9 mouse cellular contexts compared by ENCODE assay signal in the genomic region with DNA sequence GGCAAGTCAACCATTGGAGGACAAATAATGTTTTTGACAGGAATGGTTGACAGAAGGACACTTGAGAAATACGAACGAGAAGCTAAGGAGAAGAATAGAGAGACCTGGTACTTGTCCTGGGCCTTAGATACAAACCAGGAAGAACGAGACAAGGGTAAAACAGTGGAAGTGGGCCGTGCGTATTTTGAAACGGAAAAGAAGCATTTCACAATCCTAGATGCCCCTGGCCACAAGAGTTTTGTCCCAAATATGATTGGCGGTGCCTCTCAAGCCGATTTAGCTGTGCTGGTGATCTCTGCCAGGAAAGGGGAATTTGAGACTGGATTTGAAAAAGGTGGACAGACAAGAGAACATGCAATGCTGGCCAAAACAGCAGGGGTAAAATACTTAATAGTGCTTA. TPM values are rescaled to one million over a fixed set of nuclear protein-coding genes. Genes with fewer than 3 reads are reported as not detected.
DNase-seq lines count a peak whose midpoint lies in the region; ATAC-seq and TF ChIP-seq lines count a peak whose summit lies in the region.
"Had no signal": no experiment of that assay in that cellular context is flagged by ENCODE, and none has a peak within 500 bp of the region (broad histone marks: within the 10 kb centered on the region; RNA-seq: fewer than 3 reads in every experiment).

No protein-coding gene starts in this region.

- no peak for DNase-seq in heart, postnatal 4 days
- no peak for DNase-seq in midbrain, postnatal 0 days (ENCODE audit: low spot score)
- DNase-seq in yolk sac, embryonic 10.5 days (ENCODE audit: low spot score), result no peak
- no peak for DNase-seq in left cerebral cortex, postnatal 4 days
- DNase-seq in left cerebral cortex, postnatal 10 days (ENCODE audit: extremely low spot score in 1 of 2, low spot score in 2 of 2), result no peak

- no peaks in the 10 kb centered on the region for H3K9me3 ChIP-seq in heart, embryonic 16.5 days (replicated peaks; ENCODE audit: control insufficient read depth, low read length)
- no peaks in the 10 kb centered on the region for H3K9me3 ChIP-seq in embryonic facial prominence, embryonic 12.5 days
- H3K9me3 ChIP-seq in intestine, embryonic 16.5 days (ENCODE audit: control insufficient read depth, low read length), result no peaks in the 10 kb centered on the region
- no peaks in the 10 kb centered on the region for H3K9me3 ChIP-seq in midbrain, postnatal 0 days (ENCODE audit: low read length)

- H3K27ac ChIP-seq in heart, embryonic 16.5 days (ENCODE audit: low read length), result no peak overlapping the region
- H3K27ac ChIP-seq in embryonic facial prominence, embryonic 12.5 days, result no peak overlapping the region
- H3K27ac ChIP-seq in intestine, embryonic 16.5 days (ENCODE audit: low read length), result no peak overlapping the region
- no peak overlapping the region for H3K27ac ChIP-seq in midbrain, postnatal 0 days (ENCODE audit: low read depth, low read length)

- no peaks in the 10 kb centered on the region for H3K36me3 ChIP-seq in heart, embryonic 16.5 days (ENCODE audit: control insufficient read depth, insufficient read depth)
- H3K36me3 ChIP-seq in embryonic facial prominence, embryonic 12.5 days, result no peaks in the 10 kb centered on the region
- H3K36me3 ChIP-seq in intestine, embryonic 16.5 days (ENCODE audit: control insufficient read depth, insufficient read depth, low read length), result no peaks in the 10 kb centered on the region
- no peaks in the 10 kb centered on the region for H3K36me3 ChIP-seq in midbrain, postnatal 0 days (ENCODE audit: insufficient read depth, low read length)

- peak overlapping the region; percentile 71 for H3K4me3 ChIP-seq in heart, embryonic 16.5 days (ENCODE audit: low read length)
- peak overlapping the region; percentile 57 for H3K4me3 ChIP-seq in embryonic facial prominence, embryonic 12.5 days
- peak overlapping the region; percentile 67 for H3K4me3 ChIP-seq in intestine, embryonic 16.5 days (ENCODE audit: low read length)
- peak overlapping the region; percentile 59 for H3K4me3 ChIP-seq in midbrain, postnatal 0 days (ENCODE audit: low read depth, low read length)

- no peak for TF ChIP-seq CTCF in midbrain, postnatal 0 days (IDR thresholded peaks at IDR 0.05)

- peak overlapping the region; percentile 70 for H3K4me2 ChIP-seq in heart, embryonic 16.5 days (ENCODE audit: low read depth, low read length)
- peak overlapping the region; percentile 53 for H3K4me2 ChIP-seq in embryonic facial prominence, embryonic 12.5 days (replicated peaks)
- peak overlapping the region; percentile 58 for H3K4me2 ChIP-seq in intestine, embryonic 16.5 days (ENCODE audit: low read depth, low read length)
- peak overlapping the region; percentile 46 for H3K4me2 ChIP-seq in midbrain, postnatal 0 days (ENCODE audit: low read depth, low read length, poor library complexity, severe bottlenecking)

- no peaks in the 10 kb centered on the region for H3K4me1 ChIP-seq in heart, embryonic 16.5 days (ENCODE audit: control insufficient read depth, insufficient read depth, low read length)
- H3K4me1 ChIP-seq in embryonic facial prominence, embryonic 12.5 days, result no peaks in the 10 kb centered on the region
- no peaks in the 10 kb centered on the region for H3K4me1 ChIP-seq in intestine, embryonic 16.5 days (ENCODE audit: control insufficient read depth, insufficient read depth, low read length)
- no peaks in the 10 kb centered on the region for H3K4me1 ChIP-seq in midbrain, postnatal 0 days (ENCODE audit: insufficient read depth, low read length)

- H3K27me3 ChIP-seq in heart, embryonic 16.5 days (ENCODE audit: control insufficient read depth, insufficient read depth, low read length), result peaks cover 6% of the 10 kb centered on the region; the same call in 1 of the 2 replicates
- peaks cover 9% of the 10 kb centered on the region; the same call in 1 of the 2 replicates for H3K27me3 ChIP-seq in embryonic facial prominence, embryonic 12.5 days
- peaks cover 5% of the 10 kb centered on the region; the same call in 1 of the 2 replicates for H3K27me3 ChIP-seq in intestine, embryonic 16.5 days (replicated peaks; ENCODE audit: control insufficient read depth, insufficient read depth, low read length)
- H3K27me3 ChIP-seq in midbrain, postnatal 0 days (ENCODE audit: insufficient read depth, low read length), result no peaks in the 10 kb centered on the region
- H3K27me3 ChIP-seq: CH12.LX had no signal

- no peak for ATAC-seq in heart, embryonic 16.5 days (replicated peaks; ENCODE audit: extremely low read depth, insufficient read depth, low FRiP score)
- ATAC-seq in embryonic facial prominence, embryonic 12.5 days (ENCODE audit: insufficient number of reproducible peaks, insufficient read depth, low FRiP score, low TSS enrichment), result no peak
- ATAC-seq in intestine, embryonic 16.5 days, result no peak
- no peak for ATAC-seq in midbrain, postnatal 0 days (ENCODE audit: low FRiP score)

- 74% methylated on average over 8 of the region's 8 CpGs for WGBS in heart, embryonic 16.5 days
- WGBS in embryonic facial prominence, embryonic 12.5 days, result 57% methylated on average over 8 of the region's 8 CpGs
- 76% methylated on average over 8 of the region's 8 CpGs for WGBS in intestine, embryonic 16.5 days
- WGBS in midbrain, postnatal 0 days, result 56% methylated on average over 8 of the region's 8 CpGs

- intact Hi-C loops in left cerebral cortex, postnatal 4 days (cut with DNase I), result loop anchor here (10.0 kb wide), 1 partner anchor 202 kb away; no protein-coding TSS in a partner anchor
- intact Hi-C loops in left cerebral cortex, postnatal 10 days (cut with DNase I), result no loop called here

- H3K9ac ChIP-seq in heart, embryonic 16.5 days (ENCODE audit: low read length), result no peak overlapping the region
- no peak overlapping the region for H3K9ac ChIP-seq in embryonic facial prominence, embryonic 12.5 days
- H3K9ac ChIP-seq in intestine, embryonic 16.5 days (ENCODE audit: low read depth, low read length), result no peak overlapping the region
- H3K9ac ChIP-seq in midbrain, postnatal 0 days (replicated peaks; ENCODE audit: low read length, poor library complexity, severe bottlenecking), result peak overlapping the region; percentile 79; the same call in 1 of the 2 replicates

RNA-seq across cellular contexts. Expression of a gene that starts 1.0 kb away (rescaled TPM):
- polyA plus RNA-seq in heart, embryonic 16.5 days (2015; fragmentation: Nextera tagmentation; extraction: Ambion mirVana), result 2.6 and 3.1 TPM in 2 replicates
- total RNA-seq in heart, postnatal 4 days (2021), result 1 to 10 TPM; 1.6 to 1.8 TPM
- polyA plus RNA-seq in embryonic facial prominence, embryonic 12.5 days (2016; fragmentation: Nextera tagmentation; extraction: Ambion mirVana), result 7.4 and 8.4 TPM in 2 replicates
- 3.1 and 3.9 TPM in 2 replicates for polyA plus RNA-seq in intestine, embryonic 16.5 days (2015; fragmentation: Nextera tagmentation; extraction: Ambion mirVana)
- total RNA-seq in midbrain, postnatal 0 days (2014; rRNA removed), result 19.4 and 20.2 TPM in 2 replicates
- polyA plus RNA-seq in midbrain, postnatal 0 days (2015; fragmentation: Nextera tagmentation; extraction: Ambion mirVana), result 24.1 and 25.9 TPM in 2 replicates
- 10 to 100 TPM; 29.4 to 31.1 TPM for total RNA-seq in left cerebral cortex, postnatal 4 days (2021)
- total RNA-seq in left cerebral cortex, postnatal 10 days (2021), result 10 to 100 TPM; 34.4 to 38.6 TPM
- total RNA-seq: CH12.LX had no signal
